25 mouse cellular contexts compared by ENCODE assay signal in genomic region chr8:118626425-118626824, GRCm38 (mm10).
DNase-seq lines count a peak whose midpoint lies in the region; ATAC-seq lines count a peak whose summit lies in the region.
"Had no signal": no experiment of that assay in that cellular context is flagged by ENCODE, and none has a peak within 500 bp of the region (broad histone marks: within the 10 kb centered on the region; RNA-seq: fewer than 3 reads in every experiment).

No protein-coding gene starts in this region.

- intact Hi-C loops in heart, postnatal 14 days (cut with DNase I), result no loop called here
- intact Hi-C loops in heart, postnatal 10 days (cut with DNase I), result no loop called here

- H3K9me3 ChIP-seq in heart, embryonic 11.5 days (replicated peaks; ENCODE audit: control insufficient read depth, low read length), result no peaks in the 10 kb centered on the region
- no peaks in the 10 kb centered on the region for H3K9me3 ChIP-seq in heart, embryonic 10.5 days
- no peaks in the 10 kb centered on the region for H3K9me3 ChIP-seq in liver, embryonic 12.5 days (replicated peaks)
- H3K9me3 ChIP-seq: embryonic facial prominence, embryonic 10.5 days; embryonic facial prominence, embryonic 12.5 days; forebrain, embryonic 13.5 days had no signal

- peak; percentile 84 for ATAC-seq in heart, embryonic 11.5 days (replicated peaks; ENCODE audit: insufficient number of reproducible peaks, low FRiP score, low TSS enrichment)
- peak; percentile 61 for ATAC-seq in liver, embryonic 12.5 days
- ATAC-seq: activated CD4-positive, CD25-positive, alpha-beta regulatory T cell, adult 4 months; CD4-positive, CD25-positive, alpha-beta regulatory T cell, adult 4 months; forebrain, embryonic 13.5 days; Patski had no signal

- H3K27ac ChIP-seq in heart, embryonic 11.5 days (ENCODE audit: low read depth, low read length), result peak overlapping the region; percentile 55; the same call in 1 of the 2 replicates
- H3K27ac ChIP-seq in heart, embryonic 10.5 days, result no peak overlapping the region
- H3K27ac ChIP-seq in liver, embryonic 12.5 days, result no peak overlapping the region
- H3K27ac ChIP-seq: embryonic facial prominence, embryonic 10.5 days; embryonic facial prominence, embryonic 12.5 days; forebrain, embryonic 13.5 days had no signal

- no peak overlapping the region for H3K4me3 ChIP-seq in heart, embryonic 11.5 days (ENCODE audit: low read depth, low read length)
- H3K4me3 ChIP-seq in heart, embryonic 10.5 days, result no peak overlapping the region
- no peak overlapping the region for H3K4me3 ChIP-seq in liver, embryonic 12.5 days
- H3K4me3 ChIP-seq: embryonic facial prominence, embryonic 10.5 days; embryonic facial prominence, embryonic 12.5 days; forebrain, embryonic 13.5 days had no signal

- DNase-seq in heart, adult 18-20 months, result peak; percentile 29 to 32
- DNase-seq in heart, postnatal 14 days, result no peak
- DNase-seq in heart, embryonic 10.5 days (ENCODE audit: low spot score), result no peak
- DNase-seq in heart, postnatal 10 days, result peak; percentile 9 to 29
- DNase-seq in heart, adult 11 months, result no peak
- no peak for DNase-seq in liver
- DNase-seq: adrenal gland, adult 8-10 months; adrenal gland, postnatal 14 days; adrenal gland, postnatal 36 days; B cell, adult 2 months; cerebellum, adult 11-12 months; cerebellum, adult 2 months; cerebellum, adult 9-10 months; cerebellum, postnatal 10 days; cerebellum, postnatal 25 days had no signal

- 42% methylated on average over 5 of the region's 5 CpGs for WGBS in heart, embryonic 11.5 days (ENCODE audit: insufficient replicate concordance)
- WGBS in heart, embryonic 10.5 days, result 46% methylated on average over 5 of the region's 5 CpGs
- WGBS in liver, embryonic 12.5 days (ENCODE audit: insufficient replicate concordance), result 38% methylated on average over 5 of the region's 5 CpGs

- no peak overlapping the region for H3K9ac ChIP-seq in heart, embryonic 11.5 days (ENCODE audit: low read depth, low read length)
- H3K9ac ChIP-seq in liver, embryonic 12.5 days, result no peak overlapping the region
- H3K9ac ChIP-seq: embryonic facial prominence, embryonic 12.5 days; forebrain, embryonic 13.5 days had no signal

- no peak overlapping the region for H3K4me2 ChIP-seq in heart, embryonic 11.5 days
- H3K4me2 ChIP-seq in liver, embryonic 12.5 days, result no peak overlapping the region
- H3K4me2 ChIP-seq: embryonic facial prominence, embryonic 12.5 days; forebrain, embryonic 13.5 days had no signal

- no peaks in the 10 kb centered on the region for H3K36me3 ChIP-seq in heart, embryonic 11.5 days (ENCODE audit: control insufficient read depth, insufficient read depth, low read length)
- H3K36me3 ChIP-seq in heart, embryonic 10.5 days, result no peaks in the 10 kb centered on the region
- no peaks in the 10 kb centered on the region for H3K36me3 ChIP-seq in liver, embryonic 12.5 days
- H3K36me3 ChIP-seq: embryonic facial prominence, embryonic 10.5 days; embryonic facial prominence, embryonic 12.5 days; G1E had no signal

- H3K4me1 ChIP-seq in heart, embryonic 11.5 days (ENCODE audit: control insufficient read depth, insufficient read depth, low read length), result no peaks in the 10 kb centered on the region
- no peaks in the 10 kb centered on the region for H3K4me1 ChIP-seq in heart, embryonic 10.5 days
- H3K4me1 ChIP-seq in liver, embryonic 12.5 days, result no peaks in the 10 kb centered on the region
- H3K4me1 ChIP-seq: embryonic facial prominence, embryonic 10.5 days; embryonic facial prominence, embryonic 12.5 days; forebrain, embryonic 13.5 days had no signal

- H3K27me3 ChIP-seq in heart, embryonic 11.5 days (ENCODE audit: control insufficient read depth, insufficient read depth, low read length), result no peaks in the 10 kb centered on the region
- no peaks in the 10 kb centered on the region for H3K27me3 ChIP-seq in heart, embryonic 10.5 days (ENCODE audit: insufficient read depth, poor library complexity, severe bottlenecking)
- H3K27me3 ChIP-seq in liver, embryonic 12.5 days (replicated peaks), result no peaks in the 10 kb centered on the region
- H3K27me3 ChIP-seq: CH12.LX; embryonic facial prominence, embryonic 12.5 days; forebrain, embryonic 13.5 days; Patski had no signal

Comparison
In these comparisons a context has a peak if more than half of its experiments do, and no peak if none do; other contexts are left out.
1. DNase-seq: peak in heart, adult 18-20 months (2 of 2) and heart, postnatal 10 days (2 of 2); none in heart, postnatal 14 days (0 of 2), heart, embryonic 10.5 days (single experiment), heart, adult 11 months (single experiment) and liver (single experiment).